Mouse (Mus musculus) lung, postnatal 0 days (tissue): ENCODE measurements around the gene Pgpep1l.

Experiments
- CTCF ChIP-seq: IDR thresholded peaks from 2 replicates; pipeline ENCODE4 v1.5.1; 2016; ENCODE audit warnings: antibody characterized with exemption, mild to moderate bottlenecking
- EP300 ChIP-seq: IDR thresholded peaks from 2 replicates; pipeline ENCODE4 v1.6.1; 2016; ENCODE audit warnings: antibody characterized with exemption, mild to moderate bottlenecking, control low read depth

GRCm38 (mm10) chr7:68241205-68241604, 22.8 kb downstream of the Pgpep1l start:
- TF ChIP-seq EP300 (no peak), CTCF (no peak)
